Mouse (Mus musculus) forebrain, embryonic 13.5 days (tissue): ENCODE measurements around the gene Ddx55. TPM values are rescaled to one million over a fixed set of nuclear protein-coding genes. Genes with fewer than 3 reads are reported as not detected.

ENCODE experiments used
- polyA plus RNA-seq: library from polyadenylated mRNA; unstranded; fragments of >200 nt; fragmentation: Nextera tagmentation; extraction: Ambion mirVana; gene quantifications from 2 replicates; pipeline ENCODE4 v1.2.1, GENCODE M21; 2015

Gene Ddx55
- polyA plus RNA-seq, 1 experiment from 2014 or later: 23.3 TPM

Other genes with a start within 250 kb of the Ddx55 start
- gene Mphosph9, start 224.9 kb upstream of the Ddx55 start, polyA plus RNA-seq: 20.3 and 22.7 TPM in 2 replicates
- 19.5 and 20.8 TPM in 2 replicates for gene 2810006K23Rik, start 224.8 kb upstream of the Ddx55 start, polyA plus RNA-seq
- gene Cdk2ap1, start 189.8 kb upstream of the Ddx55 start, polyA plus RNA-seq: 77.4 and 78.9 TPM in 2 replicates
- 120 TPM in 2 replicates for gene Sbno1, start 126.9 kb upstream of the Ddx55 start, polyA plus RNA-seq
- 30.0 and 30.6 TPM in 2 replicates for gene Kmt5a, start 112.9 kb upstream of the Ddx55 start, polyA plus RNA-seq
- gene Rilpl2, start 74.5 kb upstream of the Ddx55 start, polyA plus RNA-seq: 19.3 and 22.3 TPM in 2 replicates
- 27.2 and 27.8 TPM in 2 replicates for gene Snrnp35, start 69.7 kb upstream of the Ddx55 start, polyA plus RNA-seq
- gene Rilpl1, start 21.5 kb upstream of the Ddx55 start, polyA plus RNA-seq: 10.4 and 10.6 TPM in 2 replicates
- 378 and 389 TPM in 2 replicates for gene Tmed2, start 12.2 kb upstream of the Ddx55 start, polyA plus RNA-seq
- 72.8 and 74.4 TPM in 2 replicates for gene Eif2b1, start 26.3 kb downstream of the Ddx55 start, polyA plus RNA-seq
- 64.7 and 66.9 TPM in 2 replicates for gene Gtf2h3, start 26.3 kb downstream of the Ddx55 start, polyA plus RNA-seq
- gene Atp6v0a2, start 75.7 kb downstream of the Ddx55 start, polyA plus RNA-seq: 44.7 and 45.9 TPM in 2 replicates
- 0.08 and 0.15 TPM in 2 replicates for gene Dnah10, start 172.2 kb downstream of the Ddx55 start, polyA plus RNA-seq